Mouse (Mus musculus) spleen, adult 12 weeks (tissue): ENCODE measurements at regions not wholly inside any gene's neighbourhood (a gene's known extent, or its start where the extent isn't known, plus 50 kb on each side); places are given as distances from the start of the nearest gene placed in this dataset.
A peak's percentile ranks its signal among the peaks of the same experiment; 100 is the strongest.

Experiments
- DNase-seq: peaks from one replicate; pipeline ENCODE4 v3.0.0; 2022; ENCODE audit warnings: low spot score

DNA sequence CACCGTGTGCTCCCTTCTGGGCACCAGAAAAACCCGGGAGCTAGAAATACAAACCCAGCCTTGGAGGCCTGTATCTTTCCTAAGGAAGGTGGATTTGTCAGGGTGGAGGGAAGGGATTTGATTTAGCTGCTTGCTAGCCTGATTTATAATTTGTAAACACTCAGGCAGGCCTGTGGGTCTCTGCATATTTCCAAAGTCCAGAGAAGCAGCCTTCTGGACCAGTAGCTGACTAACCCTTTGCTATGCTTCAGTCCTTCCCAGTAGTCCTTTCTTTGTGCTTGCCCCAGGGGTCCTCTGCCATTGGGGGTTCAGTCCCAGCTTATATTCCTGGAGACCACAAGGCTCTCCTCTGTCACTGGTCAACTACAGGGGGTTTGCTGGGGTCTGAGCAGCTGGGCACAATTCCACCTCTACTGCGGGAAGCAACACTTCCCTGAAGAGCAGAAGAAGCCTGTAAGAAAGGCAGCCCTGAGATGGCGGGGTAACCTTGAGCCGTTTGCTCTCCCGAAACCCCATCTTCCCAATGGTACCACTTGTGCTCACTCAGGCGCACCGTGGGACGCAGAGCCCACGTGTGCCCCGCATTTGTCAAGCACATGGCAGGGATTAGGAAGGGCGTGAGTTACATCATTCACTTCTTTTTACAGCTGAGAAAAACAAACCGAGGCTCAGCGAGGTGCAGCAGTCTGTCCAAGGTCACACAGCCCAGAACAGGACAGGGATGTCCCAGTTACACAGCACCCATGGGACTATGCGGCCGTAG lies 85.7 kb downstream of the 1700001O22Rik start:
- no peak for DNase-seq

DNA sequence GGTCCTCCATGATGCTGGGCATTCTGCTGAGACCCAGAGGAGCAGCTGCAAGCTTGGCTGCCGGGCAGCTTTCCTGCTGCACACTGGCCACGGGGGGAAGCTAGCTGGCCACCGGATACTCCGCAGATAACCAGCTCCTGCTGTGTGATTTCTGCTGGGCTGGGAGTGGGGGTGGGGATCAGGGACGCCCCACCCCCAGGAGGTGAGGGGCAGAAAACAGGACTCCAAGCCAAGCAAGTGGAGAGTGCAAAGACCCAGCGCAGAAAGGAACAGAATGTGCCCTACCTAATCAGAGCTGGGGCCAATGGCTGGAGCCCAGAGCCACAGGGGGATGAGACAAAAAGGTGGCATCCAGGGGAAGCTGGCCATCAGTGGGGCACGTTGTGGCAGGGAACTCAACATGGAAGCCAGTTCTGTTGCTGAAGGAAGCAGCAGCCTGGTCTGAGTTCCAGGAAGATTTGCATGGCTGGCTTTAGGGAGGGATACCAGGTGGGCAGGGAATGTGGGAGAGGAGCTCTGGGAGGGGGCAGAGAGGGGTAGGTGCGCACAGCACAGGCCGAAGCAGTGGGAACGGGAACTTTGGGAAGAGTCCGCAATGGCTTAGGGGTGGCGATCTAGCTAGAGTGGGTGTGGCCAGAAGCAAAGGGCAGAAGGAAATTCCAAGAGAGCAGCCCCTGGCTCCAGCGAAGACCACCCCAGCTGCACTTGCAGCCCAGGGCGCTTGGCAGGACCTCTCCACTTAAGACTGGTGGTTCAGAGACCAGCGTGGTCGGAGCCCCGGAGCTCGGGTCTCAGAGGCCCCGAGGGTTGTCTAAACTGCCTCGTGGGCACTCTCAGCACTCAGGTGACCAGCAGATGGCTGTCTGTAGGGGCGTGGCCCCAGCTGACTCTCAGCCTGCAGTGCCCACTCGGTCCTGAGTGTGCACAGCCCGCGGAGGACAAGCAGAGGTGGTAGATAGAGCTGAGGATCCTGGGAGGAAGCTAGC lies 86.6 kb downstream of the 1700001O22Rik start:
- no peak for DNase-seq

DNA sequence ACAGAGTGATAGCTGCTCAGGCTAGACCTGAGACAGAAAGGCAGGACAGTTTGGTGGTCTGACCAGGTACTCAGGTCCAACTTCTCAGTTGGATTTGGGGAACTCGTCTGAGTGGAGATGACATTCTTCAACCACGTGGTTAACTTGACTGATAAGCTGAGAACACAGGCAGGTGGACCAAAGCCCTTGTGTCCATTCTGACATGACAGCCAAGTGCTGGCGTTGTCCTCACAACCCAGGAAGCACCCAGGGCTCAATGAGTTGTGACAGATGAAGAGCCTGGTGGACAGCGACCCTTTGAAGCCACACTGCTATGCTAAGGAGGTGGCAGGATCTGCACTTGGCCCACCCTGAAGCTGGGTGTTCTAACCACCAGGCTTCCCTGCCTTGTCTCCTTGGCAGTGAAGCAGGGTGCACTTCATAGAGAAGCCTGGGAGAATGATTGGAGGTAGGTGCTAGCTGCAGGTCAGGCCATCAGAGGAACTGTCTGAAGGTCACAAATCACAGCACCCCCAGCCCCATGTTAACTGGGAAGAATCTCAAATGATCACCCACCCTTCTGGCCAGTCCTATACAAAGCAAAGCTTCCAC lies 87.6 kb downstream of the 1700001O22Rik start:
- DNase-seq = no peak

DNA sequence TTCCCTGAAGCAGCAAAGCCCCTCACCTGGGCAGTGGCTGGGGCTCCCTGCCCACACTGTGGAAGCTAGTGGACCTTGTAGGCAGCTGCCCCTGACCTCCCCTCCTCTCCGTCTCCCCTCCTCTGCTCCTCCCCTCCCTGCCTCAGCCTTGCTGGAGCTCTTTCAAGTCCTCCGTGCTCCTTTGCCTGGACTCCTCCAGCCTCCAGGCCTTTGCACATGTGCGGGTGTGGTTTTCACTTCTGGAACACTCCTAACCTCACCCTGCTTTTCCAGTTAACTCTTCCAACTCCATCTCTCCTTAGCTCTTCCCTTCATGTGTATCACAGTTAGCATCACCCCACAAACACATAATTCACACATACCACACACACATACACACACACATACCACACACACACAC lies 89.9 kb downstream of the 1700001O22Rik start:
- DNase-seq = no peak

DNA sequence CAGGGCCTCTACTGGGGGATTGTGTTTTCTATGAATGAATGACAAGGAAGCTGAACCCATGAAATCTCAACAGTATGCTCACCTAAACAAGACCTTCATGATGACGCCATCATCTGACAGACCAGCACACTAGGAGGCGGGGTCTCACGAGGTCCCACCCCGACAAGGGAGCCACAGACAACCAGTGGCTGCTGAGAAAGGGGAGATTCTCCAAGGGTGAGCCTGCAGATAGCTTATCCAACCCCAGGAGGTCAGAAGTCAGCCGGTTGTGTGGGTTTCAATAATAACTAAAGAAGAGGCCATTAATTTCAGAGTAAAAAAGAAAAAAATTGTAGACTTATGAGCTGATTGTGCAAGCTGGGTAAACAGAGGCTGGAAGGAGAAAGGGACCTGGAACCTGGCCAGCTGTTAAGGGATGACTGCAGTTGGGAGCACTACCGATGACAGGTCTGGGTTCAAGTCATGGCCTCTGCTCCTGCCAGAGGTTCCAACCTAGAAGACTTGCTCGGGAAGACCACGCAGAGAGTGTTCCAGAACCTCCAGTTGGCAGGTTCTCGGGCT lies 90.5 kb downstream of the 1700001O22Rik start:
- no peak for DNase-seq

DNA sequence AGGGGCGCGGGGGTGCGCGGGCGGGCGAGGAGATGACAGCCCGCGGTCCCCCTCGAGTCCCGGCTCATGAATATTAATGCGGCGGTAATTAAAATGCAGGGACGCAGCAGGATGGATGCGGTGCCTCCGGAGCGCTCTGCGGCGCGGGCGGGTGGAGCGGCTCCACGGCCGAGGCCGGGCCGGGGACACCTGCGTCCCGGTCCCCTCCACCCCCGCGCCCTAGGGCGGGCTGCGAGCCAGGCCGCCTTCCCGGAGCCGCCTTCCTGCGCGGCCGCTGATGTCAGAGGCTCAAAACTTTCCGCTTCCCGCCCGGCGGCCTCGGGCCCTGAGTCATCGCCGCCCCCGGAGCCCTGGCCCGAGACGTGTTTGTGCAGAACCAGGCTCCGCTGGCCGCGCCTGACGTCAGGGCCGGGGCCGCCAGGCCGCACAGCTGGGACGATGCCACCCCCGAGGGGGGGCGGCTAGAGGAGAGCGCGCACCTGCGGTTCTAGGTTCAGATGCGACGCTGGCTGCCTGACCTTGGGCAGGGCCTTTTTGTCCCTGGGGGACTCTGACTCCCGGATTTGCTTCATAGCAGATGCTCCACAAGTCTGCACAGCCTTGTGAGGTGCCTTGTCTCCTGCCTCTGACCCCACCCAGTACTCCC lies 91.5 kb downstream of the 1700001O22Rik start:
- peak; percentile 69 for DNase-seq

DNA sequence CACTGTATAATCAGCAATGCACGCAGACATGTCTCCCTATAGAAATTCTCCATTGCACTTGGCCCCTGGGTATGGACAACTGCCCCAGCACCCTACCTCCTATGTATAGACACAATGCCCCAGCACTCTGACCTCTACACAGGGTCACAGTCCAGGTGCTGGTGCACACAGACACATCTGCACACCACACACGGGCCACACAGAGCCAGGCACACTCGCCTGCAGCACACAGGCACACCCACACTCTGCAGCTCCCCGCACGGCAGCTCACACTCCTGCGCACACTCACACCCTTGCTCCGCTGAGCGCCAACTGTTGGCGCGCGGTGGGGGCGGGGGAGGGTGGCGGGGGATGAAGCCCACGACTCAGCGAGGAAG lies 92.0 kb downstream of the 1700001O22Rik start:
- no peak for DNase-seq

DNA sequence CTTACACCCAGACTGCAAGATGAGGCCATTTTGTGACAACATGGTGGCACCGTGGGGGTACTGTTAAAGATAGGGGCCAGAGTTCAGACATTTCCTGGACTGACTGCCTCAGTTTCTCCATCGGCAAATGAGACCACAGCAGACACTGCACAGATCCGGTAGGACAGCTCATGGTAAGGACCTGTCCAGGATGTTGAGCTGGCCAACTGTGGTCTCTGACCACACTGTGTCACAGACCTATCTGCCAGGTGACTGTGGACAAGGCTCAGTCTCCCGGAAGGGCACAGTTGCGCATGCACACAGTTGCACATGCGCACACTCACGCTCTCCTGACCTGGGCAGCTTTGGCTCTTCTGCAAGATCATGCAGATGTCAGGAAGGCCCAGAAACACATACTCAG lies 92.6 kb downstream of the 1700001O22Rik start:
- no peak for DNase-seq

DNA sequence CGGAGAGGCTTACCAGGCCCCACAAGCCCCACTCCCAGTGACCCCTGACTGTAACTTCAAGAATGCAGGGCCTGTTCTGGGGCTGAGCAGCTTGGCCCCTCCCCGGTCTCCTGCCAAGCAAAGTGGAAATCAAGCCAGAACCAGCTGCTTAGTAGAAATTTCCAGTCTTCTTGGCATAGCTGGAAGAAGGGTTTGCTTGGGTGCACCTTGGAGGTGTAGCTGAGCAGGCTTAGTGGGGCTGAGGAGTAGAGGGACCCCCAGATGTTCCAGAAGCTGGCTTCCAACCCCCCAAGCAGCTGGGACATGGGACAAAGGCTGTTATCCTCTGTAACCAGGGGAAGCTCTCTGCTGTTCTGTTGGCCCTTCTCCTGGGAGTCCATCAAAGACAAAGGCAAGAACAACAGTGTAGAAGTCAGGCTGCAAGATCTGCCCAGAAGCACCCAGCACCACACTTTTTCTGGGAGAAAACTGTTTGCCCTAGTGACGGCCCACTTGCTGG lies 94.0 kb downstream of the 1700001O22Rik start:
- DNase-seq = no peak

DNA sequence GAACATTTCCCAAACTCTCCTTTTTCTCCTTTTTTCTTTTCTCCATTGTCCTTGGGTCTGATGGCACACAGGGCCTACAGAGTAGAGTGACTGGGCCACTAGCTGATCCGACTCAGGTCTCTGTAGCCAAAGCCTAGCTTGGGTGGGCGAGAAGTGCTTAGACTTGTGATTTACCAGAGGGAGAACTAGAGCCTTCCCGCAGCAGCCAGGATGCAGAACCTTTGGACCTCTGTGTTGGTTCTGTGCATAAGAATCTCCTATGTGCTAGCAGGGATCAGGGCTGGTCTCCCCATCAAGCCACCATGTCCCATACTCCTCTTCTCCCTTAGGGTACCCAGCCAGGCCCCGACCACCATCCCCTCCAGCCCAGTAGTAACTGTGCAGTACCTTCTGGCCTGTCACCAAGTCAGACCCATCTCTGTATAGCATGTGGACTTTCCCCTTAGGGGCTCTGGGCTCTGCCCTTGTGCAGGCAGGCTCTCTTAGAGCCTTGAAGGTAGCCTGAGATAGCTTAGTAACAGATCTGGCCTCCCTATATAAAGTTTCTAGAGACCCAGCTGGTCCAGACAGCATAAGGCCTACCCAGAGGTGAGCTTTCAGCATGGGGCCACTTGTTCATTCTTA lies 94.6 kb downstream of the 1700001O22Rik start:
- no peak for DNase-seq

DNA sequence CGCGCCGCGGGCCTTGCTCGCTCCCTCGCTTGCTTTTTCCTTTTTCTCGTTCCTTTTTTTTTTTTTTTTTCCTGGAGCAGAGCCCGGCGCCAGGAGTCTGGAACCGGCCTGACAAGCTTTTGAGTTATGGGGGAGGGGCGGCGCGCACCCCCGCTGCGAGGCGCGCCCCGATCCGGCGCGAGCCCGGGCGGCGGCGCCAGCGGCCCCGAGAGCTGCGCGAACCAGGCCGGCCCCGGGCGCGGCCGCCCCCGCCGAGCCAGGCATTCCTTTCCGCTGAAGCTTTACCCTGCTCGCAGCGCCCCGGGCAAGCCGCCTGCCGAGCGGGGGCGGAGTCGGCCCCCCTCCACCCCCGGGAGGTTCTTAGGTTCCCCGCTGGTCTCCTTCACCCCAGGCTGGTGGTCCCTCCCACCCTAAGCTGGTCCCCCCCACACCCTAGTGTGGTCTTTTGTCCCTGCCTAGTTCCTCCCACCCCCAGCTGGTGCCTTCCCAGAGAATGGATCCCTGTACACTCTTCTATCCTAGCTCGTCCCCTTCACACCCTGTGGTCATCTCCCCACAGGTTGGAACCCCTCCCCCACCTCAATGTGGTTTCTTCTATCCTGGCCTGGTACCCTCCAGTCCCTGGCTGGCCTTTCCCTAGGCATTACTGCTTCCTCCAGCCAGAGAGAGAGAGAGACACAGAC lies 95.3 kb downstream of the 1700001O22Rik start:
- DNase-seq = no peak

DNA sequence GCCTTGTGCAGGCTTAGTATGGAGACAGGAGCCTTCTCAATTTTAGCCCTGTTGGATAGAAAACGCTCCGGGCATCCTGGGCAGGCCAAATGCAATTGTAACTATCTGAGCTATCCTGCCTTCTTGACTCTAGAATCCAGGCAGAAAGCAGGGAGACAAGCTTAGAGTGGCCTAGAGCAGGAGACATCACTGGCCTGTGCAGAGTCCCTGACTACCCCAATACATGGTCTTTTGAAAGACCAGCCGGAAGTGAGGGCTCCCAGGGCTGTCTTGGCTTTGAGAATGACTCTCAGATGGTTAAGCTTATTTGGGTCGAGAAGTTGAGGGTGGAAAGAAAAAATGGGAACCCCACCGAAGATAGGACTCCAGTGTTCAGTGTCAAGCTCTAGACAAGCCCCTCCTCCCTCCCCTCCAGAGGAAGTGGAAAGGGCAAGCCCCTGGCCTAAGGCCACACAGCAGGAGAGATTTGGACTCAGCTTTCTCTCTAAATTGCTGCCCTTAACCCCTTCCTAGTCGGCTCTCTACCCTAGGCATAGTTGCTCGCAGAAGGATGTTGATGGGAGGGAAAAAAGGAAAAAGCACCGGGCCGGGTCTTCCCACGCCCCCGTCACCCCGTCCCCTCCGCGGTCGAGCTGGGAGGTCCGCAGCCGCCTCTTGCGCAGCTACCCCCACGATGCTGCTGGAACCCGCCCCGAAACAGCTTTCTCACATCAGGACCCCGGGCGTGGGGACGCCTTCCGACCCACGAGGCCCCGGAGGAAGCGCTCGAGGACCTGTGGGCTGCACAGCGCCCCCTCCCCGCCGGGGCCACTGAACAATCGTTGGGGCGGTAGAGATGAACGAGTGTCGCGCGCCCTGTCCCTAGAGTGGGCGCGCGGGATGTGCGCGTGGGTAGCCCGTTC lies 96.1 kb downstream of the 1700001O22Rik start:
- DNase-seq = no peak

DNA sequence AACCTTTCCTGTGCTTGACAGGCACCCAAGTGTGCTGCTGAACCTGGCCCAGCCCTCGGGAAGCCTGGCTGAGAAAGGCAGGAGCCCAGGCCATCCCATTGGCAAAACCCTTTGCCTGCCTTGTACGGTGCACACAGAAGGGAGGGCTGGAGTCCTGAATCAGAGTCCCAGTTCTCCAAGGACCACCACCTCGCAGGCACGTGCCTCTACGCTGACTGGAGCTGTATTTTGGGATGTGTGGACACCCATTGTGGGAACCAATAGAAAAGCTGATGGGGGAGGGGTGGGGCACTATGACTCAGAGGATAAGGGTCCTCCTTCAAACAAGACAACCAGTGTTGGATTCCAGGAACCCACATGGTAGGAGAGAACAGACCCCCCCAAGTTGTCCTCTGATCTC lies 97.4 kb downstream of the 1700001O22Rik start:
- no peak for DNase-seq

DNA sequence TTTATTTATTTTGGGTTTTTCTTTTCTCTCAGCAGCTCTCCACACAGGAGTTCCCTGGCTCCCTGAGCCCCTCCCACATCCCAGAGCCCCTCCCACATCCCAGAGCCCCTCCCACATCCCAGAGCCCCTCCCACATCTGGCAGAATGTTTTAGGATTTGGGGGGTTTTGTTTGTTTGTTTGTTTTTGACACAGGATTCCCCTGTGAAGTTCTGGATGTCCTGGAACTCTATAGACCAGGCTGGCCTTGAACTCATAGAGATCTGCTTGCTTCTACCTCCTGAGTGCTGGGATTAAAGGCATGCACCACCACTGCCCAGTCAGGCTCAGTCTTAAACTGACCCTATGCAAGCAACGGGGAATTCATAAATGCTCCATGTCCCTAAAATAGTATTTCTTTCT lies 100.2 kb downstream of the 1700001O22Rik start:
- no peak for DNase-seq

DNA sequence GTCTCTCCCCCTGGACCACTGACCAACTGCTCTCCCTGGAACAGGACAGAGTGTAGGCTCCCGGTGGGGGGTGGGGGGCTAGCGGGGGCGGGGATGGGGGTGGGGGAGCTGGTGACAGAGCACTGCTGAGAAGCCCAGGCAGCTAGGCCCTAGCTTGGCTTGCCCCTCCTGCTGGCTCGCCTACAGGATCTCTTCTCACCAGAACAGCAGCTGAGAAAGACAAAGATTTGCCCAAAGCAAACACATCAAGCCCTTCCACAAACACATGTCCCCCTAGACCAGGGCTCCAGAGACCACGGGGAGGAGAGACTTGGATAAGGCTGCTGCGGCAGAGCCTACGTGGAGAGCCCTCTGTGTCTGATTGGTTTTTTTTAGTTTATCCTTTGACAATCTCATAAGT lies 100.8 kb downstream of the 1700001O22Rik start:
- no peak for DNase-seq

DNA sequence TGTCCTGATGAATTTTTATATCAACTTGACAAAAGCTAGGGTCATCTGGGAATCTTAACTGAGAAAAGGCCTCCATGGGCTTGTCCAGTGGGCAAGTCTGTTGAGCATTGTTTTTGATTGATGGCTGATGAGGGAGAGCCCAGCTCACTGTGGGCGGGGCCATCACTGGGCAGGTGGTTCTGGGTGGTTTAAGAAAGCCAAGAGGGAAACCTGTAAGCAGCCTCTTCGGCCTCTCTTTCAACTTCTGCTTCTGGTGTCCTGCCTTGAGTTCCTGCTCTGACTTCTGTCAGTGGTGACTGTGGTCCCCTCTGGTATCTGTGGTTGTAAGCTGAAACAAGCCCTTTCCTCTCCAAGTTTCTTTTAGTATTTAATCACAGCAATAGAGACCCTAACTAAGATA lies 102.6 kb downstream of the 1700001O22Rik start:
- DNase-seq = no peak

DNA sequence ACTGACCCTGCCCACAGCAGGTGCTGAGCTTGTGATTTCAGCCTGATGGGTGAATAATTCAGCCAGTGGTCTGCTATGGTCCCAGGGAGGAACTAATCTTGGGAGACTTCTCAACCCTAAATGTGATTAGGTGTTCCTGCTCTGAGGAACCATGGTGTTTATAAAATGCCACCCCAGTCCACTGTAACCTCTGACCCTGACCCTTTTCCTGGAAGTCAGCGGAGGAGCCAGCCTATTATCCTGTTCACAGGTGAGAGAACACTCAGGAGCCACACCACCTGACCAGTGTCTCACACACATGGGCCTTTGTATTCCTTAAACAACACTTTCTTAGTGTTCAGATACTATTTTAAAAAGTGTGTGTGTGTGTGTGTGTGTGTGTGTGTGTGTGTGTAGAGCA lies 103.0 kb downstream of the 1700001O22Rik start:
- DNase-seq = no peak

DNA sequence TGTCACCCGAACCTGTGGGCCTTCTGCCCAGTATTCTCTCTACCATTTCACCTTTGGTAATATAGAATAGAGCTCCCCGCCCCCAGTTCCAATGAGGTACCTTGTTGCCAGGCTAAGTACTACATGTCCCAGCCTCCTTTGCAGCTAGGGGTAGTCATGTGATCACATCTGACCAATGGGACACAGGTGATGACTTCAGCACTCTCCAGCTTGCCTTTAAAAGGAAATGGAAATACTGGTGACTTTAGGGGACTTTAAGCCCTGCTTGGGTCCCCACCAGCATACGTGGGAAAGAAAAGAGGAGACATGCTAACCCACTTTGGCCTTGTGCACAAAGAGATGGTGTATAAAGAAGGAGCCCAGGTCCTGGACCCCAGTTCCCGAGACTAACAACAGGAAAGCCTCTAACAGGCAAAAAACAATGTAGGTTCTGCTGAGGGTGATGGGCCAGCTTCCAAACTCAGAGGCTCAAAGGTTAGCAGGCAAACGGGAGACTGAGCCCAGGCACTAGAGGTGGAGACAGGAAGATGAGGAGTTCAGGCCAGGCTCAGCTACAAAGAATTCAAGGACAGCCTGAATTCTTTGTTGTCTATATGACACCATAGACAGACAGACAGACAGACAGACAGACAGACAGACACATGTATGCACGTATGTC lies 103.5 kb downstream of the 1700001O22Rik start:
- peak; percentile 37 for DNase-seq
